Mouse (Mus musculus): ENCODE measurements at regions not wholly inside any gene's neighbourhood (a gene's known extent, or its start where the extent isn't known, plus 50 kb on each side); places are given as distances from the start of the nearest gene placed in this dataset.

DNA sequence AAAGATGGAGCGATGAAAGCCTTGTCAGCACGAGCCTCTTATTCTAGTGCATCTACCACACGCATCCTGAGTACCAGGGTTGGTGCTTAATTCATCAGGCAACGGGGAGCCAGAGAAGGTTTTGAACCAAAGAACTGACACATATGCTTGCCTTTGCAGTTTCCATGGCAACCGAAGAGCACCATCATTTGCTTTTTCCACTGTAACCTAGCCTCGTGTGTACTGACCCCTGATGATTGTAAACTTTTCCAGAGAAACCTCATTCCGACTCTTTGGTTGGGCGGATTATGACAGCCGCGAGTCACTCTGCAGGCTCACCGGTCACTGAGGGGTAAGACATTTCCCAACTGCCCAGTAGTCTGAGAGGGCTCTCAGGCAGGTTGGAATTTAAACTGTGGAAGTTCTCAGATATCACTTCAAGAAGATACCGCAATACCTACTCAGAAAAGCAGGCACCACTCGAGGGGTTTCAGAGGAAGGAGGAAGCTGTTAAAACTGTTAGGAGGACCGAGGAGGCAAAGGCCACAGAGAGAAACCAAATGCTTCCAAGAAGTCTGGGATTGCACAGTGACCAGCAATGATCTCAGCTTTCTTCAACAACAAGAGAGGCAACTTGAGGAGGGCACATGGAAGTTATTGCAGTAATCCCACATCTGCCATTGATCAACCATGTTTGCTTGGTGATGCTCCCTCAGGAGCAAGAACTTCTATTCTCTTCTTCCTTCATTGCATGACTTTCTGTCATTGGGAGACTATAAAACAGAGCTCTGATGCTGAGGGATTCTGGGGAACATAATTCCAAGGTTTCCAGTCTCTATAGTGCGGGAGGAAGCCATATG, 117.8 kb downstream of the Cartpt start:
- no peak for TF ChIP-seq POLR2A (IDR thresholded peaks at IDR 0.05; ENCODE audit: control insufficient read depth, extremely low read depth, insufficient read depth, low read length, poor library complexity)
- no peak for TF ChIP-seq CTCF (IDR thresholded peaks at IDR 0.05; ENCODE audit: borderline replicate concordance, control insufficient read depth, extremely low read depth, insufficient read depth, low read length, poor library complexity)

All from thymus, adult 2 months (tissue).